Mouse (Mus musculus): ENCODE results near the gene Cabp1. TPM values are rescaled to one million over a fixed set of nuclear protein-coding genes. Genes with fewer than 3 reads are reported as not detected.

Cabp1 gene
- polyA plus RNA-seq, 1 experiment from 2014 or later, result 0.90 TPM

GRCm38 (mm10) chr5:115126578-115127312, 67.4 kb downstream of the Cabp1 start:
- Histone ChIP-seq H3K9me3 (ENCODE audit: low read length) (no peaks in the 10 kb centered on the region), H3K4me2 (replicated peaks; ENCODE audit: low read depth, low read length) (no peak overlapping the region), H3K4me1 (ENCODE audit: insufficient read depth, low read depth, low read length) (no peaks in the 10 kb centered on the region), H3K36me3 (ENCODE audit: insufficient read depth, low read length) (peaks cover 12% of the 10 kb centered on the region), H3K4me3 (ENCODE audit: low read depth, low read length) (no peak overlapping the region), H3K9ac (replicated peaks; ENCODE audit: low read depth) (no peak overlapping the region), H3K27me3 (replicated peaks; ENCODE audit: insufficient read depth, low read length) (no peaks in the 10 kb centered on the region), H3K27ac (ENCODE audit: low read length) (no peak overlapping the region)
- TF ChIP-seq EP300 (IDR thresholded peaks at IDR 0.05) (no peak), CTCF (IDR thresholded peaks at IDR 0.05) (no peak)
- no peak for ATAC-seq
- WGBS, result 84% methylated on average over 28 of the region's 28 CpGs
- no peak for DNase-seq (ENCODE audit: low spot score)

GRCm38 (mm10) chr5:115125211-115125871, 68.8 kb downstream of the Cabp1 start:
- no peaks in the 10 kb centered on the region for H3K4me1 ChIP-seq (ENCODE audit: insufficient read depth, low read depth, low read length)
- H3K27ac ChIP-seq (ENCODE audit: low read length), result no peak overlapping the region
- 22% methylated on average over 24 of the region's 24 CpGs for WGBS
- no peak overlapping the region for H3K4me2 ChIP-seq (replicated peaks; ENCODE audit: low read depth, low read length)
- H3K9ac ChIP-seq (replicated peaks; ENCODE audit: low read depth), result no peak overlapping the region
- no peak for TF ChIP-seq EP300 (IDR thresholded peaks at IDR 0.05)
- peak; percentile 99 for TF ChIP-seq CTCF (IDR thresholded peaks at IDR 0.05)
- H3K36me3 ChIP-seq (ENCODE audit: insufficient read depth, low read length), result peaks cover 11% of the 10 kb centered on the region
- no peak overlapping the region for H3K4me3 ChIP-seq (ENCODE audit: low read depth, low read length)
- H3K9me3 ChIP-seq (ENCODE audit: low read length), result no peaks in the 10 kb centered on the region
- no peaks in the 10 kb centered on the region for H3K27me3 ChIP-seq (replicated peaks; ENCODE audit: insufficient read depth, low read length)
- peak; percentile 91 for ATAC-seq
- peak; percentile 91 for DNase-seq (ENCODE audit: low spot score)

GRCm38 (mm10) chr5:115124690-115125089, 69.5 kb downstream of the Cabp1 start:
- TF ChIP-seq CTCF (IDR thresholded peaks at IDR 0.05) (no peak), EP300 (IDR thresholded peaks at IDR 0.05) (no peak)
- DNase-seq (ENCODE audit: low spot score), result no peak
- 92% methylated on average over 6 of the region's 6 CpGs for WGBS
- H3K4me1 ChIP-seq (ENCODE audit: insufficient read depth, low read depth, low read length), result no peaks in the 10 kb centered on the region
- peak; percentile 3; the same call in 1 of the 2 replicates for ATAC-seq
- no peaks in the 10 kb centered on the region for H3K27me3 ChIP-seq (replicated peaks; ENCODE audit: insufficient read depth, low read length)
- no peak overlapping the region for H3K9ac ChIP-seq (replicated peaks; ENCODE audit: low read depth)
- no peak overlapping the region for H3K4me2 ChIP-seq (replicated peaks; ENCODE audit: low read depth, low read length)
- no peaks in the 10 kb centered on the region for H3K9me3 ChIP-seq (ENCODE audit: low read length)
- no peak overlapping the region for H3K27ac ChIP-seq (ENCODE audit: low read length)
- no peak overlapping the region for H3K4me3 ChIP-seq (ENCODE audit: low read depth, low read length)
- 0 out of 2 replicates have a peak, but pooled peaks cover 6% of the 10 kb centered on the region for H3K36me3 ChIP-seq (ENCODE audit: insufficient read depth, low read length)

- Histone ChIP-seq H3K27ac (ENCODE audit: low read length) (no peak overlapping the region), H3K4me3 (ENCODE audit: low read depth, low read length) (no peak overlapping the region), H3K9ac (replicated peaks; ENCODE audit: low read depth) (no peak overlapping the region), H3K4me1 (ENCODE audit: insufficient read depth, low read depth, low read length) (no peaks in the 10 kb centered on the region), H3K27me3 (replicated peaks; ENCODE audit: insufficient read depth, low read length) (no peaks in the 10 kb centered on the region), H3K36me3 (ENCODE audit: insufficient read depth, low read length) (0 out of 2 replicates have a peak, but pooled peaks cover 4% of the 10 kb centered on the region), H3K4me2 (replicated peaks; ENCODE audit: low read depth, low read length) (no peak overlapping the region), H3K9me3 (ENCODE audit: low read length) (no peaks in the 10 kb centered on the region)
- DNase-seq (ENCODE audit: low spot score), result no peak
- WGBS, result 86% methylated on average over 5 of the region's 5 CpGs
- ATAC-seq, result no peak
- no peak for TF ChIP-seq CTCF (IDR thresholded peaks at IDR 0.05)
- no peak for TF ChIP-seq EP300 (IDR thresholded peaks at IDR 0.05)
These were observed 73.2 kb downstream of the Cabp1 start for GRCm38 (mm10) chr5:115120978-115121377.

- peak; percentile 97 for ATAC-seq
- whole genome bisulfite sequencing, result under 1% methylated on average over 39 of the region's 39 CpGs
- Histone ChIP-seq H3K4me1 (ENCODE audit: insufficient read depth, low read depth, low read length) (no peaks in the 10 kb centered on the region), H3K27ac (ENCODE audit: low read length) (peak within 1 kb of the TSS; percentile 51; the same call in 1 of the 2 replicates), H3K36me3 (ENCODE audit: insufficient read depth, low read length) (no peaks in the 10 kb centered on the region), H3K27me3 (replicated peaks; ENCODE audit: insufficient read depth, low read length) (no peaks in the 10 kb centered on the region), H3K9me3 (ENCODE audit: low read length) (no peaks in the 10 kb centered on the region), H3K4me3 (ENCODE audit: low read depth, low read length) (peak within 1 kb of the TSS; percentile 68), H3K9ac (replicated peaks; ENCODE audit: low read depth) (peak within 1 kb of the TSS; percentile 42), H3K4me2 (replicated peaks; ENCODE audit: low read depth, low read length) (peak within 1 kb of the TSS; percentile 80)
- peak; percentile 88 for DNase-seq (ENCODE audit: low spot score)
- TF ChIP-seq EP300 (IDR thresholded peaks at IDR 0.05) (no peak), CTCF (IDR thresholded peaks at IDR 0.05) (0 out of 2 replicates have a peak, but pooled peaks have one; percentile 2)
These were observed 75.1 kb downstream of the Cabp1 start, which contains the start of gene Acads for GRCm38 (mm10) chr5:115118961-115119570. Acads (minus strand) TSS chr5:115119346.

Other genes with a start within 250 kb of the Cabp1 start
- not detected in 2 replicates for gene Hnf1a, start 223.3 kb downstream of the Cabp1 start, polyA plus RNA-seq (2015; fragmentation: Nextera tagmentation; extraction: Ambion mirVana)
- 16.6 and 22.8 TPM in 2 replicates for gene Sppl3, start 183.2 kb downstream of the Cabp1 start, polyA plus RNA-seq (2015; fragmentation: Nextera tagmentation; extraction: Ambion mirVana)
- gene Gm10401, start 96.1 kb downstream of the Cabp1 start, polyA plus RNA-seq (2015; fragmentation: Nextera tagmentation; extraction: Ambion mirVana), result 32.4 and 32.5 TPM in 2 replicates
- 43.6 and 43.9 TPM in 2 replicates for gene Acads, start 75.0 kb downstream of the Cabp1 start, polyA plus RNA-seq (2015; fragmentation: Nextera tagmentation; extraction: Ambion mirVana)
- 21.8 and 24.8 TPM in 2 replicates for gene Unc119b, start 59.4 kb downstream of the Cabp1 start, polyA plus RNA-seq (2015; fragmentation: Nextera tagmentation; extraction: Ambion mirVana)
- gene Mlec, start 36.2 kb downstream of the Cabp1 start, polyA plus RNA-seq (2015; fragmentation: Nextera tagmentation; extraction: Ambion mirVana), result 15.0 and 17.5 TPM in 2 replicates
- 77.6 and 78.8 TPM in 2 replicates for gene Pop5, start 41.5 kb upstream of the Cabp1 start, polyA plus RNA-seq (2015; fragmentation: Nextera tagmentation; extraction: Ambion mirVana)
- 98.5 and 104 TPM in 2 replicates for gene Rnf10, start 78.5 kb upstream of the Cabp1 start, polyA plus RNA-seq (2015; fragmentation: Nextera tagmentation; extraction: Ambion mirVana)
- 18.9 and 19.4 TPM in 2 replicates for gene Coq5, start 85.3 kb upstream of the Cabp1 start, polyA plus RNA-seq (2015; fragmentation: Nextera tagmentation; extraction: Ambion mirVana)
- gene Dynll1, start 106.6 kb upstream of the Cabp1 start, polyA plus RNA-seq (2015; fragmentation: Nextera tagmentation; extraction: Ambion mirVana), result 1,317 and 1,524 TPM in 2 replicates
- gene Srsf9, start 132.8 kb upstream of the Cabp1 start, polyA plus RNA-seq (2015; fragmentation: Nextera tagmentation; extraction: Ambion mirVana), result 140 and 152 TPM in 2 replicates
- 10.1 and 10.4 TPM in 2 replicates for gene Gatc, start 146.8 kb upstream of the Cabp1 start, polyA plus RNA-seq (2015; fragmentation: Nextera tagmentation; extraction: Ambion mirVana)
- gene Triap1, start 146.8 kb upstream of the Cabp1 start, polyA plus RNA-seq (2015; fragmentation: Nextera tagmentation; extraction: Ambion mirVana), result 51.1 and 54.9 TPM in 2 replicates
- 819 and 1,023 TPM in 2 replicates for gene Cox6a1, start 154.6 kb upstream of the Cabp1 start, polyA plus RNA-seq (2015; fragmentation: Nextera tagmentation; extraction: Ambion mirVana)
- gene Msi1, start 235.2 kb upstream of the Cabp1 start, polyA plus RNA-seq (2015; fragmentation: Nextera tagmentation; extraction: Ambion mirVana), result 1.2 TPM in 2 replicates